Mouse (Mus musculus) frontal cortex, postnatal 25 days (tissue): ENCODE results near the gene Ttyh3.
A peak's percentile ranks its signal among the peaks of the same experiment; 100 is the strongest.

Source experiments
- DNase-seq, 2 experiments: peaks; one replicate each; pipeline ENCODE4 v3.0.0; 2022; ENCODE audit warnings: low spot score in 2 of 2

Gene Ttyh3

DNA sequence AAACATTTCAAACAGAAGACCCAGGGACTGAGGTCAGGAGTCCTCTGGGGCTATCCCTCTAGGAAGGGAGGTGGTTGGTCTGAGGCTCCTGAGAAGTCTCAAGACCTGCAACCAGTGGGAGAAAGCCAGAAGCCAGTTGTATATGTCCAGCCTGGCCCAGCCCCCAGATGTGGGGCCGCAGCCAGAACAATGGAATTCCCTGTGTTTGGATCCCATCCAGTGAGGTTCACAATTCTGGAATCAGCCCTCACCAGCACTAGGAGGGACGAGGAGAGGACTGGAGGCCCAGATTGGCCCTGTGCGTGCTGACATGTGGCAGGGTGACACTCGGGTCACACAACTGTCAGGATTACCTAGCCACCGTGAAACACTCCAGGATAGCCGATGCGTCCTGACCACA, 3.8 kb upstream of the Ttyh3 start:
- no peak for DNase-seq

DNA sequence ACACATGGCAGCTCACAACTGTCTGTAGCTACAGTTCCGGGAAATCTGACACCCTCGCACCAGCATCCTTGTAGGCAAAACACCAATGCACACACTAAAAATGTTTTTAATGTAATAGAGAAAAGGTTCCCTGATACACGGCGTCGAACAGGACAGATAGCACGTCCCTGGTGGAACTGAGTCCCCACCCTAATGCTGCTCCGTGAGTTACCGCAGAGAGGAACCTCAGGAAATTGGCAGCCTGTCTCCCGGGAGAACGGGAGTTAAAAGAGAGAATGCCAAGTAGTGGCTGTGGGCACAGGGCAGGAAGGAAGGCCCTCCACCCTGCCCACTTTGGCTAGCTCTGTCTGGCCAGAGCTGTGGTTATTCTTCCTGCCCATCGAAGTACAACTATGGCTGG, 2.4 kb upstream of the Ttyh3 start:
- no peak for DNase-seq

DNA sequence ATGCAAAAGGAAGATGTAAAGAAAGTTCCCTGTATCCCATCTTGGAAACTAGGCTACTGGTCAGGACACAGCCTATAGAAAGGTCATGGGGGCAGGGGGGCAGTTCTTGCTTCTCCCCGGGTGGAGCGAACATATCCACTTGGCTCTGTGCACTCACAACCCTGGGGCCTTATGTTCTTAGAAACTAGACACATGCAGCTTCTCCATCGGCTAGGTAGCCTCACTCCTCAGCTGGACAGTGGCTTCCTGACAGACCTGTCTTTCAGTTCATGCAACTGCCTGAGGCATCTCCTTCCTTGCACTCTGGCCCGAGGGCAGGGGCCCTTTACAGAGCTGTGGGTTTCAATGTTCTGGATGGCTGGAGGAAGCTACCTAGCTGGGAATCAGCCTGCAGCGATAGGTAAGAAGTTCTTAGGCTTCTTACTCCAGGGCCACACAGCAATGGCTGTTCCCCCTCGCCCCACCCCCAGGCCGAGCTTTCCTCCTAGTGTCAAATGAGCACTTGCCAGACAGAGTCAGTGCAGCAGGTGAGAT, 1.1 kb upstream of the Ttyh3 start:
- DNase-seq: no peak

DNA sequence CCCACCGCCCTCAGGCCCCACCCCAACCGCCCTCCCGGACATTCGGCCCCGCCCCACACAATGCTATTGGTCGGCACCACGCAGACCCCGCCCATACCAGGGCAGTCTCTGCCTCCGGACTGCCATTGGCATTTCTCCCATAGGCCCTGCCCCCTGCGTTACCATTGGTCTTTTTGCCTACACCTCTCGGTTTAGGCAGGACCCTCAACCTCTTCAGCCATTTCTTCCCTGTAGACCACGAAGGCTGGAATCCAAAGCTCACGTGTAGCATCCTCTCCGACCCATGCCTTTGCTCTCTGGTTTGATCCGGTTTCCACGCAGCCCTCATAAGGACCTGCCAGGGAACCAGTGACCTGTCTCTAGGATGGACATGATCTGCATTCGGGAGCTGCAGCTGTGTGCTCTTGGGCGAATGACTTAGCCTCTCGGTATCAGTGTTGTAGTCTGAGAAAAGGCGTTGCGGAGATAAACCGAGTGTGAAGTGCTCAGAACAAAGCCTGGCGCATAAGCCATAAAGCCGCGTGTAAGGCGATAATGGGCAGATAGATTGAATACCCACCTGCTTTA, 353 bp upstream of the Ttyh3 start:
- peak; percentile 82 to 91 for DNase-seq

DNA sequence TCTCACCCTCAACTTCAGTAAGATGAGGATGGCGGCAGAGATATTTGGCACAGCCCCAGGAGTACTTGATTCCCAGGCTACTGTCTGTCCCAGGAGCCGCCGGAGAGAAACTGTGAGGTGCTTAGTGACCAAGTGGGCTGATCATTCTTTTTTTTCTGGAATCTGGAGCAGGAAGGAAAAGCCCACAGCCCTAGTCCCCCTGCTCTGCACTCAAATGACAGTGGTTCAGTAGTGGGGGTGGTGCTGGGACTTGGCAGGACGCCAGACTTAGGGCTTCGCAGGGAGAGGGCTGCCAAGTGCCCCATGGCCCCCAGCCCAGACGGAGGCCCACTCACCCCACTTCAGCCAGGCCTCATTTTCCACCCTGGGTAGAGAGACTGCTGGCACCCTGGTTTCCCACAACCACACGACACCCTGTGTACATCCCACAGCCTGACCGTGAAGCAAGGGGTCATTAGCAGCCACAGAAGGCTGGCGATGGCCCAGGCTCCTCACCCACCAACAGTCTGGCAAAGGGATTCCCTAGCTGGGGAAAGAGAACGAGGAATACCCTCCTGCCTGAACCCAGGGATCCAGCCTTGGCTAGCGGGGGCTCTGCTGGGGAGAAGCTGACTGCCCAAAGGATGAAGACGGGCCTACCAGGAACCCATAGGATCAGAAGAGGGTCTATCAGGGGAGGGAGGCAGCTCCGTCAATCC, 861 bp downstream of the Ttyh3 start:
- peak in 1 of 2 experiments; percentile 48 for DNase-seq

DNA sequence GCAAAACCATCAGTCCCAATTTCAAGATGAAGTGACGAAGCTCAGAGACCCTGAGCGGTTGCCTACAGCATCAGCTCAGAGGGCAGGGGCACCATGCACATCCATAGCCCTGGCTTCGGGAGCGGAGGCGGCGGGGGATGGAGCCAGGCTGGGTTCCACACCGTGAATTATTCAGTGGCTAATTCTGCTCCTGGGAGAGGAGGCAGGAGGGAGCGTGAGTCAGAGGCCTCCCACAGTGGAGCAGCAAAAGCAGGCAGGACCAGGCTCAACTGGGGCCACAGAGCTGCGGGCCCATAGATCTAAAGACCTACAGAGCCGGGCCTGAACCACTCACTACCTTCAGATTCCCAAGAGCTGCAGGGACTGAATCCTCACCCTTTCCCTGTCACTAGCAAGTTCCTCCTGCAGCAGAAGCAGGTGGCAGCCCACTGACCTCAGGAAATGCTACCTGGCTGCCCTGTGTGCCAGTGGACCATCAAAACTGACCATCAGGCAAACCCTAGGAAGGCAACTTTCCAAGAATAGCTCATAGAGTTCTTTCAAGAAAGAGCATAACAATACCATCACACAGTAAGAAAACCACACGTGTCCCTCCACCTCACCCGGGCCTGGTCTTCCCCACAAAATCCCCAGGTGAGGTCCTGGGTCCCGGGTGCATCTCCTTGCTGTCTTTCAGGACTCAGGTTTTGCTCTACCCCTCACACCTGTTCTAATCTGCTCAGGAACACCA, 1.6 kb downstream of the Ttyh3 start:
- DNase-seq: peak in 1 of 2 experiments; percentile 33

DNA sequence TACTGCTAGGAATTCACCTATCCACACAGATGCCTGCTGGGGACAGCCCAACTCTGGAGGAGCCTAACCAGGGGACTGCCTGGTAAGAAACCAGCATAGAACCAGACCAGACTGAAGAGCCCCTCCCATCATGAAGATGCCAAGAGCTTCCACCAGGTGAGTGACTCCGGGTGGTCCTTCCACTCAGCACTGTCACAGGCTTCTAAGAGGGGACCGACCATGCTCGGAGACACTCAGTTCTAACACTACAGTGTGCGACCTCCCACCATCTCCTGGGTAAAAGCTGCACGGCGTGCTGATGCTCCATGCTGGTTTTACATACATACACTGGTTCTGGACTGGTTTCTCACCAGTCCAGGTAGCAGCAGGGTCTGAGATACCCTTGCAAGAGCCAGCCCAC, 2.7 kb downstream of the Ttyh3 start:
- no peak for DNase-seq

DNA sequence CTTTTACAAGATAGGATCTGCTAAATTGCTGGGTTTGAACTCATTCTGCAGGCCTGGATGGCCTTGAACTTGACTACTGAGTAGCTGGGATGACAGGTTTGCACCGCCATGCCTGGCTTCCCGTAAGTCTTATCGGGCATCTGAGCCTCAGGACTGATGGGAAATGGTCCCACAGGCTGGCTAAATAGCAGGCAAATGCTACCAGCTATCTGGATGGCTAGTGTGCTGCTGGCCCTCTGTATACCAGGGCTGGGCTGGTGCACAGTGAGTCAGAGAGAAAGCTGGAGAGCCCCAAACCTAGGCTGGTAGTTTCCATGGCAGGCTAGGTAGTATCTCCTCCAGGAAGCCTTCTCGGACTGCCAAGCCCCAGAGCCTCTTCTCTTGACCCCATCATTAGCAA, 3.4 kb downstream of the Ttyh3 start:
- no peak for DNase-seq

DNA sequence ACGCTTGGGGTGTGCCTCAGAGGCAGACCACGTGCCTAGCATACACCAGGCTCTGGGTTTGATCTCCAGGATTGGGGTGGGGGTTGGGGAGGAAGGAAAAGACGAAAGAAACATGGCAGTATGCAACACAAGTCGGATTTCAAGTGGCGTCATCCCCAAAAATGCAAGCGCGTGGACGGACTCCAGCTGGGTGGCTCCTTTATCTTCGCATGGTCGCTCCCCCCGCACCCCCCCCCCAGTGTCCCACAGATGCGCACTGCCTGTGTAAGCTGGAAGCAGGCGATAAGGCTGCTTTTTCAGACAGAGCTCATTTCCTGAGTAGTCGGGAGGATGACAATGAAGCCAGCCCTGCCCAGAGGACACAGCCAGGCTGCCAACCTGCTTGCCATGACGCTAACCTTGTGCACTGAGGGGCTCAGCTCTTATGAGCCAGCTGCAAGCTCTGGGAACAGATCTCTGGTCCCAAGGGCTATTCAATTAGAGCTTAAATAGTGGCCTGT, 4.1 kb downstream of the Ttyh3 start:
- DNase-seq: no peak

DNA sequence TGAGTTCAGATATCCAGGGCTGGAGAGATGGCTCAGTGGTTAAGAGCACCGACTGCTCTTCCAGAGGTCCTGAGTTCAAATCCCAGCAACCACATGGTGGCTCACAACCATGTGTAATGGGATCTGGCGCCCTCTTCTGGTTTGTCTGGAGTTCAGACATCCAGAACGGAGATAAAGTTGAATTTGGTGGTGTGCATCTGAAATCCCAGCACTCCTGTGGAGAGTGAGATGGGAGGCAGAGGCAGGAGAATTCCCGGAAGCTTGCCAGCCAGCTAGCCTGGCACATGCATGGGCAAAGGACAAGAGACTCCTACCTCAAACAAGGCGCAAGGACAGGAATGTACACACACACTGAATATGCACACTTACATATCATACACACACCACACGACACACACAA, 4.6 kb downstream of the Ttyh3 start:
- DNase-seq: no peak

DNA sequence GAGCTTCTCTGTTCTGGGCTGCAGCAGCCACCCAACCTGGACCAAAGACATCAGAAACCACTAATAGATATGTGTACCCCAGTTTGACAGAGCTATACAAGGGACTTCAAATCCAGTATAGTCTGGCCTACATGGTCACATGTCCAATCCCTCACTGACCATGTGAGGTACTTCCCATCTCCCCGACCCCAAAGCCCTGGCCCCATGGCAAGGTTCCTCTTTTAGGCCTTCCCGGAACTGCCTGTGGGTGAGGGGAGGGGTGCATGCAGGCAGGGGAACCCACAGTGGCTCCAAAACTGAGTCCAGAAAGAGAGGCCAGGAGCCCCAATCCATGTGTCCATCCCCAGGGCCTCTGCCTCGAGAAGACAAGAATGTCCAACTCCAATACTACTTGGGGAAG, 6.8 kb downstream of the Ttyh3 start:
- DNase-seq: no peak

DNA sequence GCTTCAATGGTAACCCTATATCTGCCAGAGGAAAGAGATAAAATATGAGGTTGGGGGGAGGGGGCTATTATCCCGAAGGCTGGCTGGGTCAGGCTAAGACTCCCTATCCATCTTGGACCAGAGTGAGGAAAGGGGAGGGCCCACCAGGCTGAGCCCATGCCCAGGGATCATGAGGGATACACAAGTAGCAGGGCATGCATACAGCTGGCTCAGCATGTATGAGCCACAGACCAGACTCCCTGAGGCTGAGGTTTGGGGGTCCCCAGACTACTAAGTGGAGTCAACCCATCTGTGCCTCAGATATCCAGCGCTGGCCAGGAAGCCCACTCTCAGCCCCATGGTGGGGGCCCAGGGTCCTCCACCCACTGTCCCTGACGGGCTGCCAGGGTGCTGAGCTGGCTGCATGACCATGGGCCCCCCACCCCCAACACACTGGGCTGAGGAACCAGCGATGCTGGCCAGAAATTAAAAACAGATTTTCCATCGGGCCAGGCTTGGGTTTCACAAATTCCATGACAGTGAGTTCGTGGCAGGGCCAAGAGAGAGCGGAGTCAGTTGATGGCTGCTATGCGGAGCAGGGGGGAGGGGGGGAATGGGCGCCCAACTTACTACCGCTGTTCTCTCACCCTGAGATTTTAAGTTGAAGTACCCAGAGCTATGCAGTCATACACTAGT, 7.4 kb downstream of the Ttyh3 start:
- DNase-seq: no peak

DNA sequence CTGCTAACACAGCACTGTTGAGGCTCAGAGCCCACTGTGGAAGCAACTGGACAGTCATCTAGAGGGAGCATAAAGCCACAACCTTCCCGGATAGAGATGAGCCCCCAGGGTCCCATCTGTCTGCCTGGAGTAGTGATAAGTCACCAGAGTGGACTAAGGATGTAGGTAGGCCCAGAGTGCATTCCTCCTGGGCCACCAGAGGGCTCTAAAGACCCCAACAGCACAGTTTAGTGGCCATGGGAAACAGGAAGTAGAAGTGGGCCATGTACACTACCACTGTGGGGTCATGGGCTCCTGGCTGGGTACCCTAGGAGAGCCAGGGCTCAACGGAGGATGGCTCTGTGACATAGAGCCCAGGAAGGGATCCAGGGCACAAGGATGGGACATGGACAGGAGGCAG, 8.0 kb downstream of the Ttyh3 start:
- no peak for DNase-seq

DNA sequence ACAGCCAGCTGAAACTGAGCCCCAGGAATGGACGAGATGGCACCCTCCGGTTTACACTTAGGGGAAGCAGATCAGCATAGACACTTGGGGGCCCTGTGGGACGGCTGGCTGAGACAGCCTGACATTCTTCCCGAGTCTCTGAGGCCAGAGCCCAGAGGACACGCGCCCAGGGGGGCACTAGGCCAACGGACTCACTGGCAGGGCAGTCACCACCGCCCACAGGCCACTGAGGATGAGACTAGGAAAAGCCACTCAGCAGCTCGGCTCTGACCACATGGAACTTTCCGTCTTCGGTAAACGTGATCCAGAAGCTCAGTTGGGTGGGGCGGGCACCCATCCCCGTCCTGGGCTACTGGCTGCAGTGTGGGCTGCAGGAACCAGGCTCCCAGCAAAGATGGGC, 9.0 kb downstream of the Ttyh3 start:
- no peak for DNase-seq

DNA sequence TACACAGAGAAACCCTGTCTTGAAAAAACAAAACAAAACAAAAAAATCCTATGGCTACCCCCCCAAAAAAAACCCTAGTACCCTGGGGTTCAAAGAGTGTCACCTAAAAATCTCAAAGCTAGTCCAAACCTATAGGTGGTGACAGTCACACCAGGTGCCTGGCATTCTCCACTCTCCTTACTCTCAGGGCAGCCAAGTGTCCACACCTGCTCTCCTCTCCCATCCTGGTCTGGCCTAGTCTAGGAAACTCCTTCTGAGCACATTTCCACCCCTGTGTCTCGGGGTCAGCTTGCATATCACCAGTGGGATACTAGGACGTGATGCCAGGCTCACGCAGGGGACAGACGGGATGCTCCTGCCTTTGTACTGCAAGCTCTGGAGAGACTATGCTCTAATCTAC, 9.5 kb downstream of the Ttyh3 start:
- DNase-seq: no peak

DNA sequence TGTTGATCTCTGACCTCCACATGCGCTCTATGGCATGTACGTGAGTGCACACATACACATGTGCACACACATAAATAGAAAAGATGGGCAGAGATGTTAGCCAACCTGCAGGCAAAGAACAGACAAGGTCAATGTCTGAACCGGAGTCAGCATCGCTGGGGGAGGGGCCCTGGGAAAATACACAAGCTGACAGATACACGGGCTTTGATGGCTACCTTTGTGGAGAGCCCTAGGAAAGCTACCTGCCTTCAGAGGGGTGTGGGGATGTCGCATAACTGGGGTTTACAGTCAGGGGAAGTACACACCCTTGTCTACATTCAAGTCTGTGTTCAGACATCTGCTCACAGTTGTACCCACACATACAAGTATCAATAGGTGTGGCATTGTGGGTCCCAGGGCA, 10.3 kb downstream of the Ttyh3 start:
- DNase-seq: no peak

DNA sequence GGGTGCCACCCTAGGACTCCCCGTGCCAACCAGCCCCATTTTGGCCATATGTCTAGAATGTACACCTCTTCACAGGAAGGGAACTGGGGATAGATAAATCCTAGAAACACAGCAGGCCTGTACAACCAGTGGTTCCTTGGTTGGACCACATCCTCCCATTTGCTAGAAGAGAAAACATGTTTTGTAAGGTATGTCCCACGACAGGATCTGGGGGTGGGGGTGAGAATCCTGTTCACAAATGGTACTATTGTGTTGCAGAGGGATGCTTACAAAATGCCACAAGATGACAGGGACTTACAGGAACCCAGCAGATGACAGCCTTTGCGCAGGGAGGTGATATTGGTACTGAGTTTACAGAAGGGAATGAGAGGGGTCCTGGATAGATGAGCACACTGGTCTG, 10.8 kb downstream of the Ttyh3 start:
- no peak for DNase-seq

DNA sequence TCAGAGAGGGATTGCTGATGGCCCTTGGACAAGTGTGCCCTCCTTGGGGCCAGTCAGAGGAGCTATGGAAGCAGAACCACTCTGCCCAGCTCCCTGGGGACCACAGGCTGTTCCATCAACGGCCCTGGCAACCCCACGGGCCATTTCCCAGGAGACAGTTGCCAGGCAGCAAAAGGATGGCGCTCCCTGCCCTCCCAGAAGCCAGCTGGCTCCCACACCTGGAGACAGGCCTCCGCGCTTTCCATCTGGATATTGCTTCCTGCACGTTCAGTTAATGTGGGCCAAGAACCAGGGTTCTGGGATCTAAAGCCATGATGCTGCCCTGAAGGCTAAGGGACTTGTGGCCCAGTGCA, 11.8 kb downstream of the Ttyh3 start:
- no peak for DNase-seq

DNA sequence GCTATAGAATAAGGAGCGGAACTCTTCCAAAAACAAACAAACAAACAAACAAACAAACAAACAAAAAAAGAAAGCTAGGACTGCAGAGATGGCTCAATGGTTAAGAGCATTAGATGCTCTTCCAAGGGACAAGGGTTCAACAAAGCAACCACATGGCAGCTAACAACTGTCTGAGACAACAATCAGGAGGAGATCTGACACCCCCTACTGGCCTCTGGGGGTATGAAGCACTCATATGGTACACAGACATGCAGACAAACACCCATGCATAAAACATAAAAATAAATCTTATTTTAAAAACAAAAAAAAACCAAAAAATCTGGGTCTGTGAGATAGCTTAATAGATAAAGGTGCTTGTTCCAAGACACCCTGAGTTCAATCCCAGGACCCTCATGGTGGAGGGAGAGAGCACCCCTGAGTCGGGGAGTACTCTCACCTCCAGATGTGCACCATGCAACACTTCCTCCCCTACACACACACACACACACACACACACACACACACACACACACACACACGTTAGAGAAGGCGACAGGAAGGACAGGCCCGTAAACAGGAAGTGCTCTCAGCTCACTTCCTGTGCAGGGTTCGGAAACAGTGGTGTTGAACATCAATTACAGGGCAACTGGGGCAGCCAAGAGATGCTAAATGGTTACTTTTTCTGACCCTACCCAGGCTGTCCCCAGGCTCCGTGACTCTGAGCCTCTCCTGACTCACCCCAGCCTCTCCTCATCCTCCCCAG, 12.3 kb downstream of the Ttyh3 start:
- DNase-seq: no peak

DNA sequence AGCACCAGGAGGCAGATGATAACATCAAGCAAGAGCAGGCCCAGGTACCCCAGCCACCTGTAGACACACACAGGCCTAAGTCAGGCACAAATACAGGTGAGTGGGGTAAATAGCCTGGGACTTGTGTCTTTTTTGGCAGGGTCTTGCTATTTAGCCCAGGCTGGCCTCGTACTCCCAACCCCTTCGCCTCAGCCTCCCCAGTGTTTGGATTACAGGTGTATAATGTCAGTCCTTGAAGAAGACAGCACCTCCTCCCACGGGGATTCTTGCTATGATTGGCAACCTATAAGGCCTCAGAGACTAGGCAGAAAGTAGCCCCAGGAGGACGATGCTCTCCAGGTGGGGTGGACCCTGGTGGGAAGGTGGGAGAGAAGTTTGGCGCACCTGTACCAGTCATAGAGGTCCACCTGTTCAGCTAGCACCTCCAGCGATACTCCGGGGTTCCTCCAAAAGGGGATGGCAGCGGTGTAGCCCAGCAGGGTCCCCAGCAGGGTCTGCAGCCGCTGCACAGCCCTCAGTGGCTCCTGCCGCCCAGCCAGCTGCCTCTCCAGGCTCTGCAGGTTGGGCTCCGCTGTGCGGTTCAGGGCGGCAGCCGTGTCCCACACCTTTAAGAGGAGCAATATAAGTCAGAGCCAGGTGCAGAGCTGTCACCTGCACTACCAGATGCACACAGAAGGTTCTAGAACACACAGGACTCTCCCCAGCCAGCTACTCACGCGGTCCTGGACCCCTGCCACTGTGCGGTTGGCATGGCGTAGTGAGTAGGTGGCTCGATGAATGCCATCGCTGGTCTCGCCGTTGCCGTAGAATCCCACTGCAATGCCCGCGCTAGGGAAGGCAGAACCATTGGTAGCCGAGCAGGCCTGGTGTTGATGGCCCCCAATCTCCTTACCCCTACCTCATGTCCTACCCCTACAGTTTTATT, 13.8 kb downstream of the Ttyh3 start:
- DNase-seq: no peak

DNA sequence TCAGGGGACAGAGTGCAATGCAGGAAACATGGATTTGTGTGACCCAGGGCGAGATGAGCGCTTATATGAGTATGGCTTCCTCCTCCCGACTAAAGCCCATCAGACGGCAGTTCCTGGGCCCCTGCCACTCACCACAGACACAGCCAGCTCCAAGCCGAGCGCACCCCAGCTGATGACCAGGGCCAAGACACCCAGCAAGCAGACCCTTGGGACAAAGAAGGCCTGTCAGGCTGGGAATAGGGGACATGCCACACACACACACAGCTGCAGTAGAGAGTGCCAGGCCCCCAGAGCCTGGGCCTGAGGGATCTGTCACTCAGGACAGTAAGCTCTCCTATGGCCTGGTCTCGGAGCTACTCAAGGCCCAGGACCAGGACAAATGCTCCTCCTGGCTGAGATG, 15.4 kb downstream of the Ttyh3 start:
- no peak for DNase-seq
